Mouse (Mus musculus) bone marrow macrophage, adult 2 months (primary cell): ENCODE measurements around the gene Snrk. TPM values are rescaled to one million over a fixed set of nuclear protein-coding genes. Genes with fewer than 3 reads are reported as not detected.
A peak's percentile ranks its signal among the peaks of the same experiment; 100 is the strongest.

Experiments
- H3K27ac ChIP-seq: 2 replicates; pipeline ENCODE4 v1.5.1; 2012; ENCODE audit warnings: low read depth, low read length; ENCODE audit not compliant: insufficient read depth
- H3K4me1 ChIP-seq: 2 replicates; pipeline ENCODE4 v1.6.1; 2012; ENCODE audit warnings: low read length; ENCODE audit not compliant: control insufficient read depth, insufficient read depth
- H3K4me3 ChIP-seq: 2 replicates; pipeline ENCODE4 v1.5.1; 2012; ENCODE audit warnings: mild to moderate bottlenecking, low read length, moderate library complexity; ENCODE audit not compliant: insufficient read depth
- CTCF ChIP-seq: IDR thresholded peaks from 2 replicates; pipeline ENCODE4 v1.5.1; 2012; ENCODE audit warnings: low read depth, mild to moderate bottlenecking, low read length, moderate library complexity
- POLR2A ChIP-seq: IDR thresholded peaks from 2 replicates; pipeline ENCODE4 v1.6.1; 2012; ENCODE audit warnings: mild to moderate bottlenecking, low read depth, low read length, borderline replicate concordance
- polyA plus RNA-seq: library from polyadenylated mRNA; stranded (reverse); fragments of >200 nt; gene quantifications from 2 replicates; pipeline ENCODE4 v1.2.4, GENCODE M21; 2012; ENCODE audit not compliant: missing spikeins, insufficient read depth, insufficient read length

The Snrk gene
- polyA plus RNA-seq, 1 experiment, result 26.1 TPM

- H3K27ac ChIP-seq, result peak overlapping the region; percentile 43
- H3K4me3 ChIP-seq, result no peak overlapping the region
- H3K4me1 ChIP-seq, result peaks cover 16% of the 10 kb centered on the region
- TF ChIP-seq POLR2A, result no peak
- TF ChIP-seq CTCF, result no peak
Measured at GRCm38 (mm10) chr9:122138371-122139029, 21.4 kb downstream of the Snrk start.

GRCm38 (mm10) chr9:122139236-122139635 lies 22.2 kb downstream of the Snrk start:
- H3K4me1 ChIP-seq, result peaks cover 16% of the 10 kb centered on the region
- H3K27ac ChIP-seq, result no peak overlapping the region
- no peak for TF ChIP-seq POLR2A
- no peak for TF ChIP-seq CTCF
- H3K4me3 ChIP-seq, result no peak overlapping the region

- Histone ChIP-seq H3K4me3 (no peak overlapping the region), H3K27ac (no peak overlapping the region), H3K4me1 (peaks cover 11% of the 10 kb centered on the region)
- no peak for TF ChIP-seq POLR2A
- TF ChIP-seq CTCF, result no peak
Measured at GRCm38 (mm10) chr9:122143219-122143618, 26.2 kb downstream of the Snrk start.

GRCm38 (mm10) chr9:122144776-122145175 lies 27.7 kb downstream of the Snrk start:
- no peak for TF ChIP-seq CTCF
- no peak for TF ChIP-seq POLR2A
- Histone ChIP-seq H3K4me1 (0 out of 2 replicates have a peak, but pooled peaks cover 5% of the 10 kb centered on the region), H3K27ac (no peak overlapping the region), H3K4me3 (no peak overlapping the region)

- Histone ChIP-seq H3K4me1 (peaks cover 2% of the 10 kb centered on the region; the same call in 1 of the 2 replicates), H3K4me3 (no peak overlapping the region), H3K27ac (no peak overlapping the region)
- TF ChIP-seq CTCF (no peak), POLR2A (no peak)
Measured at GRCm38 (mm10) chr9:122145677-122146076, 28.6 kb downstream of the Snrk start.

- peaks cover 2% of the 10 kb centered on the region; the same call in 1 of the 2 replicates for H3K4me1 ChIP-seq
- H3K4me3 ChIP-seq, result no peak overlapping the region
- TF ChIP-seq POLR2A (no peak), CTCF (no peak)
- H3K27ac ChIP-seq, result no peak overlapping the region
Measured at GRCm38 (mm10) chr9:122146124-122146870, 29.2 kb downstream of the Snrk start.

- Histone ChIP-seq H3K27ac (no peak overlapping the region), H3K4me1 (peaks cover 5% of the 10 kb centered on the region; the same call in 1 of the 2 replicates), H3K4me3 (no peak overlapping the region)
- TF ChIP-seq POLR2A, result no peak
- no peak for TF ChIP-seq CTCF
Measured at GRCm38 (mm10) chr9:122148356-122148755, 31.3 kb downstream of the Snrk start.

- Histone ChIP-seq H3K4me1 (peaks cover 5% of the 10 kb centered on the region; the same call in 1 of the 2 replicates), H3K27ac (no peak overlapping the region)
- no peak for TF ChIP-seq POLR2A
Measured at GRCm38 (mm10) chr9:122149997-122150826, 33.1 kb downstream of the Snrk start.

GRCm38 (mm10) chr9:122152063-122152462 lies 35.0 kb downstream of the Snrk start:
- Histone ChIP-seq H3K4me3 (no peak overlapping the region), H3K27ac (no peak overlapping the region), H3K4me1 (peaks cover 5% of the 10 kb centered on the region; the same call in 1 of the 2 replicates)
- TF ChIP-seq POLR2A, result no peak
- TF ChIP-seq CTCF, result no peak

More at GRCm38 (mm10) chr9:122149997-122150826, 33.1 kb downstream of the Snrk start:
- H3K4me3 ChIP-seq, result no peak overlapping the region
